Mouse (Mus musculus) midbrain, embryonic 14.5 days (tissue): ENCODE measurements around the gene 4931428L18Rik. TPM values are rescaled to one million over a fixed set of nuclear protein-coding genes. Genes with fewer than 3 reads are reported as not detected.
A peak's percentile ranks its signal among the peaks of the same experiment; 100 is the strongest.

Experiments used
- ATAC-seq: fragments of 200-750 bp; cut with Nextera tagmentation; 2 replicates; pipeline ENCODE4 v1.8.0; 2017; ENCODE audit warnings: moderate number of reproducible peaks, moderate library complexity; ENCODE audit not compliant: low FRiP score, low TSS enrichment
- DNase-seq: peaks from one replicate; pipeline ENCODE4 v3.0.0-alpha.2; 2015
- H3K27ac ChIP-seq: fragments of 300-500 bp; sonication (generic); replicated peaks from 2 replicates; pipeline ENCODE4 v1.5.1; 2014; ENCODE audit warnings: mild to moderate bottlenecking, low read depth, low read length, moderate library complexity
- H3K27me3 ChIP-seq: fragments of 300-500 bp; sonication (generic); 2 replicates; pipeline ENCODE4 v1.6.1; 2014; ENCODE audit warnings: low read length, control low read depth, mixed read lengths; ENCODE audit not compliant: control insufficient read depth, insufficient read depth
- H3K36me3 ChIP-seq: fragments of 300-500 bp; sonication (generic); 2 replicates; pipeline ENCODE4 v1.6.1; 2014; ENCODE audit warnings: low read length, control low read depth; ENCODE audit not compliant: control insufficient read depth, insufficient read depth
- H3K4me1 ChIP-seq: fragments of 300-500 bp; sonication (generic); 2 replicates; pipeline ENCODE4 v1.6.1; 2014; ENCODE audit warnings: mild to moderate bottlenecking, antibody characterized with exemption, low read length, control low read depth; ENCODE audit not compliant: control insufficient read depth, insufficient read depth
- H3K4me2 ChIP-seq: fragments of 300-500 bp; sonication (generic); 2 replicates; pipeline ENCODE4 v1.6.1; 2014; ENCODE audit warnings: mild to moderate bottlenecking, low read length, moderate library complexity
- H3K4me3 ChIP-seq: fragments of 300-500 bp; sonication (generic); replicated peaks from 2 replicates; pipeline ENCODE4 v1.5.1; 2014; ENCODE audit warnings: low read depth, low read length
- H3K9ac ChIP-seq: fragments of 300-500 bp; sonication (generic); replicated peaks from 2 replicates; pipeline ENCODE4 v1.6.1; 2014; ENCODE audit warnings: mild to moderate bottlenecking, low read length, moderate library complexity
- H3K9me3 ChIP-seq: fragments of 300-500 bp; sonication (generic); 2 replicates; pipeline ENCODE4 v1.6.1; 2016; ENCODE audit warnings: low read length, control low read depth, mixed read lengths; ENCODE audit not compliant: control insufficient read depth
- WGBS: fragments of 180-500 bp; shearing (Covaris S2); extraction: QIAGEN DNeasy Blood & Tissue Kit; methylation state at CpG from one replicate; pipeline ENCODE4 v1.1.7; 2014; 5-methylcytosine and 5-hydroxymethylcytosine counted together
- polyA plus RNA-seq: library from polyadenylated mRNA; unstranded; fragments of >200 nt; fragmentation: Nextera tagmentation; extraction: Ambion mirVana; gene quantifications from 2 replicates; pipeline ENCODE4 v1.2.1, GENCODE M21; 2014

The 4931428L18Rik gene
- polyA plus RNA-seq = not detected in 2 replicates

- H3K9ac ChIP-seq = no peak within 1 kb of the TSS
- H3K9me3 ChIP-seq = no peaks in the 10 kb centered on the region
- no peak for ATAC-seq
- H3K27me3 ChIP-seq = no peaks in the 10 kb centered on the region
- 88% methylated on average over 7 of the region's 7 CpGs for WGBS
- no peak within 1 kb of the TSS for H3K27ac ChIP-seq
- H3K4me2 ChIP-seq = no peak within 1 kb of the TSS
- DNase-seq = no peak
- H3K4me3 ChIP-seq = no peak within 1 kb of the TSS
- no peaks in the 10 kb centered on the region for H3K4me1 ChIP-seq
- H3K36me3 ChIP-seq = no peaks in the 10 kb centered on the region
Observed at GRCm38 (mm10) chr1:31222564-31222963, at the start of gene 4931428L18Rik, which contains the start of gene Pih1d3. TSS of gene 4931428L18Rik (minus strand) at chr1:31222684. TSS of gene Pih1d3 (plus strand) at chr1:31222838.

DNA sequence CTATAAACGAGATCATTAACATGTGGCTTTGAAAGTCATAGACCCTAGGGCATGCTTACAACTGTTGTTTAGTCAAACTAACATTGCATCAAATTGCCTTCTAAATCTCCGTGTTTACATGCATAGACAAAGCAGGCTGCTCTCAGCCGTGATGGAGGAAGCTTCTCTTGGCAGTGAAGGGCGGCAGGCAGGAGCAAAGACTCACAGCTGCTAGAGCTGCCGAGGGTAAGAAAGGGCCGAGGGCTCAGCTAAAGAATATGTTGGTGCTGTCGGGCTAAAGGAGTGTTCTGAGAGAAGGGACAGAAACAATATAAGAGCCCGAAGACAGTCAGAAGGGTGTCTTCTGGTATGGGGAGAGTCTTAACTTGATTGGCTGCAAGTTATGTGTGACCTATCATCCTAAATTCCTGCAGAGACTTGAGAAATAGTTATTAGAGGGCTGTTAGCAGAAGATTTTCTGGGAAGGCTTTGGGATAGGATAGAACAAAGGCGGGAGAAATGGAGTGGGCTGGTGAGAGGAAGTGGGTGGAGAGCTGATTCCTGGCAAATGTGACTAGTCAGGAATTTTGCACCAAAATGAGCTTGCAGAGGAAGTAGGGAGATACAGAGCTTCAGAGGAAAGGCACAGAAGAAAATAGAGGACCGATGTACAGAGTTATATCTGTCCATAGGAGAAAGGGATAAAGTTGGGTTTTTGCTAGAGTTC, 37.9 kb upstream of the 4931428L18Rik start:
- DNase-seq (no peak), ATAC-seq (no peak)
- Histone ChIP-seq H3K27me3 (no peaks in the 10 kb centered on the region), H3K4me1 (no peaks in the 10 kb centered on the region), H3K36me3 (no peaks in the 10 kb centered on the region), H3K4me3 (no peak overlapping the region), H3K9ac (no peak overlapping the region), H3K9me3 (no peaks in the 10 kb centered on the region), H3K27ac (no peak overlapping the region), H3K4me2 (no peak overlapping the region)
- 82% methylated on average over 10 of the region's 10 CpGs for WGBS

GRCm38 (mm10) chr1:31233319-31234036, 11.0 kb upstream of the 4931428L18Rik start:
- H3K27me3 ChIP-seq = no peaks in the 10 kb centered on the region
- DNase-seq = peak; percentile 82
- H3K9ac ChIP-seq = no peak overlapping the region
- H3K9me3 ChIP-seq = no peaks in the 10 kb centered on the region
- H3K4me3 ChIP-seq = no peak overlapping the region
- H3K27ac ChIP-seq = no peak overlapping the region; the same call in 1 of the 2 replicates
- ATAC-seq = peak; percentile 89
- H3K4me1 ChIP-seq = peaks cover 10% of the 10 kb centered on the region; the same call in 1 of the 2 replicates
- H3K4me2 ChIP-seq = no peak overlapping the region
- no peaks in the 10 kb centered on the region for H3K36me3 ChIP-seq

GRCm38 (mm10) chr1:31220599-31221250, 1.8 kb downstream of the 4931428L18Rik start:
- Histone ChIP-seq H3K27ac (no peak overlapping the region), H3K9ac (no peak overlapping the region), H3K4me3 (no peak overlapping the region), H3K27me3 (no peaks in the 10 kb centered on the region), H3K9me3 (no peaks in the 10 kb centered on the region), H3K36me3 (no peaks in the 10 kb centered on the region), H3K4me2 (no peak overlapping the region), H3K4me1 (no peaks in the 10 kb centered on the region)
- DNase-seq (no peak), ATAC-seq (no peak)
- WGBS = 97% methylated on average over 4 of the region's 4 CpGs

DNA sequence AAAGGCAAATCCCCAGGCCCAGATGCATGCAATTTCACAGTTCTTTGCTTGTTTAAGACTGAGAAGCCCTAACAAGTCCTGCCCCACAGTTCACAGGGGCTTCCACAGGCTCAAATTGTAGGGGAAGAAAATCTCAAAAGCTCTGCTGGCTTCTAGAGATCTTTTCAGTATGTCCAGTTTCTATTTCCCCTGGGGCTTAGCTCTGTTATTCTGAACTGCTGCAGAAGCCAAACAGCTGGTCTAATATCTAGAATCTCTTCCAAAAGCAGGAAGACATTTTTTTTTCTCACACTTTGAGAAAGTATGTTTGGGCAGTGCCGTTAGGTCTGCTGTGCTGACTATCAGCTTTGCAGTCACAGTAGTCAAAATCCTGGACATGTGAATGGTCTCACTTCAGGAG, 7.7 kb downstream of the 4931428L18Rik start:
- Histone ChIP-seq H3K27me3 (no peaks in the 10 kb centered on the region), H3K9me3 (no peaks in the 10 kb centered on the region), H3K9ac (no peak overlapping the region), H3K4me1 (no peaks in the 10 kb centered on the region), H3K4me3 (no peak overlapping the region), H3K27ac (no peak overlapping the region), H3K4me2 (no peak overlapping the region), H3K36me3 (no peaks in the 10 kb centered on the region)
- no peak for ATAC-seq
- no peak for DNase-seq
- WGBS = 84% methylated on average over 1 of the region's 1 CpGs

DNA sequence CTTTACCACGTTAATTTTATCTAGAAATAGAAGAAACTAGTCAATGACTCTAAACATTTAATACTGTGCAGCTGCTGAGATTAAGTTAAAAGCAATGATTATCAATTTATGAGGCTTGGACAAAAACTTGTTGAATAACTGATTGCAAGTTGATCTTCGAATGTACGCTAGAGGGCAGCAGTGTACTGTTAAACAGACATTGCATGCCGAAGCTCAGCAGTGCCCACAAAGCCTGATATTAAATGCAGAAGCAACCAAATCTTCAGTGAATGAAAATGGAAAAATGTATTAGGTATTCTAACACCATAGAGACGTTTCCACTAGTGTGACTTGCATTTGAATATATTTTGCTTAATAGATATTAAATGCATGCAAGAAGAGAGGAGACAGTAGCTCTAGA, 12.3 kb downstream of the 4931428L18Rik start:
- no peaks in the 10 kb centered on the region for H3K9me3 ChIP-seq
- no peaks in the 10 kb centered on the region for H3K4me1 ChIP-seq
- no peaks in the 10 kb centered on the region for H3K27me3 ChIP-seq
- ATAC-seq (peak; percentile 80), DNase-seq (peak; percentile 94)
- H3K4me2 ChIP-seq = no peak overlapping the region
- no peaks in the 10 kb centered on the region for H3K36me3 ChIP-seq
- no peak overlapping the region for H3K4me3 ChIP-seq
- no peak overlapping the region for H3K9ac ChIP-seq
- 0% methylated on average over 5 of the region's 5 CpGs for WGBS
- H3K27ac ChIP-seq = no peak overlapping the region

DNA sequence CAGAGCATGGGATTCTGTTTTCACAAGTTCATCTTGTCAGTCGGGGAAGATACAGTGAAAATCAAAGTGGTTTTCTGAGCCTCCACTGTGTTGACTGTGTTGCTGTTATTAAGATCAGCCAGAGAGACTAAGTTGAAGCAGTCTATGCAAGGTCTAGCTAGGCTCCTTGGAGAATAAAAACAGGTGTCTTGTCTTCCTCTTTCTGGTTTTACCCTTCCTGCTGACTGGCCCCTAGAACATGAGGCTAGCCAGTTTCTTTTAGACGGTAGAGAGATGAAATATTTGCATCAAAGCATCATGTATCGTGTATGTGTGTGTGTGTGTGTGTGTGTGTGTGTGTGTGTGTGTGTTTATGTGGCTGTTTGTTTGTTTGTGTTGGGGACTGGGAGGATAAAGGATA, 16.7 kb downstream of the 4931428L18Rik start:
- Histone ChIP-seq H3K4me1 (no peaks in the 10 kb centered on the region), H3K9me3 (no peaks in the 10 kb centered on the region), H3K4me2 (no peak overlapping the region), H3K27ac (no peak overlapping the region), H3K27me3 (no peaks in the 10 kb centered on the region), H3K9ac (no peak overlapping the region), H3K36me3 (no peaks in the 10 kb centered on the region), H3K4me3 (no peak overlapping the region)
- DNase-seq (no peak), ATAC-seq (no peak)
- 85% methylated on average over 3 of the region's 3 CpGs for WGBS

DNA sequence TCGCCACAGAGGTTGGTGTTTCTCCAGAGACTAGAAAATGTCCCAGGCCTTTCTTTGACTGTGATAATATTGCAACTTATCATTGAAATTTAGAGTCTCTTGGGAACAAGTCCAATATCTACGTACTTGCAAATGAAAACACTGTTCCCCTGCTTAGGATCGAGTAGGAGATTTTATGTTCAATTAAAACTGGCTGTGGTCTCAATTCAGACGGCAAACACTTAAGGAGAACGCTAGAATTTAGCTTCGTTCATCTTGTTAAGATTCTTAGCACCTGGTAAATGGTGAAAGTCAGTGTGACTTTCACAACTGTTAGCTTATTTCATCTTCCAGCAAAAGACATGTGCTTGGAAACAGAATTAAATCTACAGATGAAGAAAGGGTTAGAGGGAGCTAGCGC, 17.1 kb downstream of the 4931428L18Rik start:
- Histone ChIP-seq H3K36me3 (no peaks in the 10 kb centered on the region), H3K4me1 (no peaks in the 10 kb centered on the region), H3K4me2 (no peak overlapping the region), H3K9ac (no peak overlapping the region), H3K27me3 (no peaks in the 10 kb centered on the region), H3K27ac (no peak overlapping the region), H3K4me3 (no peak overlapping the region), H3K9me3 (no peaks in the 10 kb centered on the region)
- ATAC-seq (no peak), DNase-seq (no peak)
- WGBS = 76% methylated on average over 7 of the region's 7 CpGs
